Mouse (Mus musculus) midbrain, embryonic 10.5 days (tissue): ENCODE results near the gene Ctsj. TPM values are rescaled to one million over a fixed set of nuclear protein-coding genes. Genes with fewer than 3 reads are reported as not detected.
"Not testable (repeated sequence)": the region's sequence is repeated elsewhere in the genome, so short reads cannot be mapped to it uniquely, and the experiment has no call there.

Source experiments
- DNase-seq: peaks from one replicate; pipeline ENCODE4 v3.0.0-alpha.2; 2017; ENCODE audit warnings: low spot score
- H3K27ac ChIP-seq: fragments of 300-500 bp; sonication (generic); replicated peaks from 2 replicates; pipeline ENCODE4 v1.5.1; 2016; ENCODE audit warnings: mild to moderate bottlenecking
- H3K27me3 ChIP-seq: fragments of 300-500 bp; sonication (generic); 2 replicates; pipeline ENCODE4 v1.6.1; 2016; ENCODE audit warnings: low read depth, mild to moderate bottlenecking; ENCODE audit not compliant: poor library complexity, severe bottlenecking
- H3K36me3 ChIP-seq: fragments of 300-500 bp; sonication (generic); 2 replicates; pipeline ENCODE4 v1.6.1; 2016; ENCODE audit warnings: mild to moderate bottlenecking, moderate library complexity
- H3K4me1 ChIP-seq: fragments of 300-500 bp; sonication (generic); 2 replicates; pipeline ENCODE4 v1.6.1; 2016
- H3K4me3 ChIP-seq: fragments of 300-500 bp; sonication (generic); 2 replicates; pipeline ENCODE4 v1.5.1; 2016; ENCODE audit warnings: mild to moderate bottlenecking, moderate library complexity
- H3K9me3 ChIP-seq: fragments of 300-500 bp; sonication (generic); replicated peaks from 2 replicates; pipeline ENCODE4 v1.6.1; 2016; ENCODE audit warnings: mild to moderate bottlenecking
- WGBS: fragments of 180-500 bp; shearing (Covaris S2); methylation state at CpG from one replicate; pipeline ENCODE4 v1.1.7; 2016; 5-methylcytosine and 5-hydroxymethylcytosine counted together
- polyA plus RNA-seq: library from polyadenylated mRNA; unstranded; fragments of >200 nt; fragmentation: Nextera tagmentation; extraction: Ambion mirVana; gene quantifications from 2 replicates; pipeline ENCODE4 v1.2.1, GENCODE M21; 2016

Ctsj gene
- not detected in 2 replicates for polyA plus RNA-seq

GRCm38 (mm10) chr13:61005859-61006258, at the start of gene Ctsj:
Ctsj (minus strand) TSS chr13:61005959.
- Histone ChIP-seq H3K9me3 (peaks cover 73% of the 10 kb centered on the region), H3K4me3 (no peak within 1 kb of the TSS), H3K27ac (no peak within 1 kb of the TSS), H3K27me3 (no peaks in the 10 kb centered on the region), H3K4me1 (no peaks in the 10 kb centered on the region), H3K36me3 (no peaks in the 10 kb centered on the region)
- WGBS = 72% methylated on average over 3 of the region's 3 CpGs
- DNase-seq = no peak

DNA sequence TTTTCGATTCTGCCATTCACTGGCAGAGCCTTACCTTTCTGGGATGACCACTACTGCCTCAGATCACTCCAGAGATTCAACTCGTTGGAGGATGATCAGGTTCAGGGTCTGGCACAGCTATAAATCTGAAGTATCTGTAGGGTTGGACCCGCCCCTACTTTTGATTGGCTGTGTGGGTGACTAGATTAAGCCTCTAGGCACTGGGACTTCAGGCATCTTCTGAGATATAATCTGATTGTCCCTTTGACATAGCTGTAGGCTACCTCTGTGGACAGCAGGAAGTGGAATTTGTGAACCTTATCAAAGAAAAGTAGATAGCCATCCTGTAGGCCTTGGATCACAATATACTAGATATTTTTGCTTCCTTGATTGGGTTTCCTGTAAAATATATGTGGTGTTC, 34.8 kb upstream of the Ctsj start, which contains the start of gene Ctsq:
Gene Ctsq (minus strand): TSS at position 101 of the 400 bp plus-strand sequence.
- Histone ChIP-seq H3K27ac (no peak within 1 kb of the TSS), H3K36me3 (no peaks in the 10 kb centered on the region), H3K27me3 (no peaks in the 10 kb centered on the region), H3K4me1 (no peaks in the 10 kb centered on the region), H3K9me3 (peaks cover 54% of the 10 kb centered on the region), H3K4me3 (no peak within 1 kb of the TSS)
- 62% methylated on average over 3 of the region's 3 CpGs for WGBS
- no peak for DNase-seq

DNA sequence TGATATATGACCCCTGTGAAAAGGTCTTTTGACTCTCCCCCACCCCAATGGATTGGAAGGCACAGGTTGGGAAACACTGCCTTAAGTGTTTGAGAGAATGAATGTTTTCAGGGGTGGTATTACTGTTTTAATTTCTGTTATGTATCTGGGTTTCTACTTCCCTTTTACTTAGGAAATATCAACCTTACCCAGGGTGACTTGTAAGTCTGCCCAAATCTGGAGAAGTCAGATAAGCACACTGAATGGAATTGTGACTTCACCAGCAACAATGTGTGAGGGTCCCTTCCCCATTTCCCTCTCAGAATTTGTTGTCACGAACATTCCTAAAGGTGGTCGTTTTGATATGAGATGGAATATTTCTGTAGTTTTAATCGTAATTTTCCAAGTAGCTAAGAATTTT, 17.0 kb upstream of the Ctsj start:
- no peaks in the 10 kb centered on the region for H3K27me3 ChIP-seq
- 86% methylated on average over 3 of the region's 3 CpGs for whole genome bisulfite sequencing

DNA sequence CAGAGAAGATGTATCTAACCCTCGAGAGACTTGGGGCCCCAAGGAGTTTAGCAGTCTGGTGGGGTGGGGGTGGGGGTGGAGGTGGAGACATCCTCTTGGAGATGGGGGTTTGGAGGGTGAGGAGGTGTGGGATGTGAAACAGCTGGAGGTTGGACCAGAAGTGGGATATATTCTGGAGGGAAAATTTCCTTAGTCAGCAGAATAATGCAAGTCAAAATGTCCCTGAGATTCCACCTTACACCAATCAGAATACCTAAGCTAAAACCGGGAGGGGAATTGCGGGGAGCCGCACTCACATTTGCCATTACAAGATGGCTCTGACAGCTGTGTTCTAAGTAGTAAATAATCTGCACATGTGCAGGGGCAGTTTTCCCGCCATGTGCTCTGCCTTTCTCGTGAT, 16.1 kb upstream of the Ctsj start:
- no peak for DNase-seq
- Histone ChIP-seq H3K4me1 (no peaks in the 10 kb centered on the region), H3K27ac (no peak overlapping the region), H3K27me3 (no peaks in the 10 kb centered on the region), H3K4me3 (no peak overlapping the region), H3K9me3 (peaks cover 67% of the 10 kb centered on the region), H3K36me3 (no peaks in the 10 kb centered on the region)
- WGBS = 84% methylated on average over 6 of the region's 6 CpGs

More for the DNA sequence above, 17.0 kb upstream of the Ctsj start:
- H3K4me1 ChIP-seq = no peaks in the 10 kb centered on the region
- H3K27ac ChIP-seq = no peak overlapping the region
- peaks cover 65% of the 10 kb centered on the region for H3K9me3 ChIP-seq
- no peak for DNase-seq
- no peak overlapping the region for H3K4me3 ChIP-seq
- no peaks in the 10 kb centered on the region for H3K36me3 ChIP-seq

- Histone ChIP-seq H3K36me3 (no peaks in the 10 kb centered on the region), H3K4me3 (no peak overlapping the region), H3K27ac (no peak overlapping the region), H3K4me1 (no peaks in the 10 kb centered on the region), H3K27me3 (no peaks in the 10 kb centered on the region), H3K9me3 (peaks cover 69% of the 10 kb centered on the region)
- DNase-seq = no peak
- WGBS = 81% methylated on average over 4 of the region's 4 CpGs
These were observed 4.4 kb upstream of the Ctsj start for GRCm38 (mm10) chr13:61010171-61010570.

DNA sequence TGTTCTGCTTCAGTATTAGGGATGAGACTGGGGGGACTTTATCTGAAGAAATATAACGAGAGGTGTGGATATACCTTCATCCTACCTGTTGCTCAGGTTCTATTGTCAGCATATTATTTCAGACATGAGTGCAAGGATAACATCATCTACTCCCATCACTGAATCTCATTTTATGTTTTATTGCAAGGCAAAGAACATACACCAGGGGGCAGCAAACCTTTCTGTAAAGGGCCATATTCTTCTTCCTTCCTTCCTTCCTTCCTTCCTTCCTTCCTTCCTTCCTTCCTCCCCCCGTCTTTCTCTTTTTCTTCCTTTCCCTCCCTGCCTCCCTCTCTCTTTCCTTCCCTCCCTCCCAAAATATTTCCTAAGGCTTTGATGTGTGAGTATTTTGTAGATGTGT, 8.2 kb downstream of the Ctsj start:
- 57% methylated on average over 2 of the region's 2 CpGs for WGBS

DNA sequence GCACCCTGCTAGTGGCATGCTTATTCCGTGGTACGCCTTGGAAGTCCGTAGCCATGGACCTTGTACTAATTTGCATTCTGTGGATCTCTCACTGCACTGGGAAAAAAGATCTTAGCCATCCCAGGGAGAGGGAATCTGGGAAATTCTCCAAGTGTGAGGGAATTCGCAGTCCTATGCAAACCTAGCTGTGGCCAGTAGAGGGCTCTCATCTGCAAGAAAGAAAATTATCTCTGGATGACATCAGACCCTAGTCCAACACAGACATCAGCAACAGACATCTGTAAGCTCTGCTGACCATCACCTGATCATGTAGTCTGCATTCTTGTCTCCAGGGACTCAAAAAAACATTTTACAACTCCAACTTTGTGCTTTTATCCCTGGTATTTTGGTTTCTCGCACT, 18.8 kb downstream of the Ctsj start:
- 75% methylated on average over 4 of the region's 5 CpGs for WGBS
- not testable (repeated sequence) for DNase-seq

More for the DNA sequence above, 8.2 kb downstream of the Ctsj start:
- no peaks in the 10 kb centered on the region for H3K36me3 ChIP-seq
- no peaks in the 10 kb centered on the region for H3K4me1 ChIP-seq
- no peak overlapping the region for H3K4me3 ChIP-seq
- DNase-seq = no peak
- peaks cover 51% of the 10 kb centered on the region for H3K9me3 ChIP-seq
- H3K27ac ChIP-seq = no peak overlapping the region
- H3K27me3 ChIP-seq = no peaks in the 10 kb centered on the region

GRCm38 (mm10) chr13:60972319-60972718, 33.4 kb downstream of the Ctsj start:
- DNase-seq, H3K36me3 ChIP-seq, H3K27ac ChIP-seq, H3K4me3 ChIP-seq, H3K27me3 ChIP-seq, H3K4me1 ChIP-seq, H3K9me3 ChIP-seq: not testable (repeated sequence)
- WGBS = 61% methylated on average over 4 of the region's 4 CpGs

More for the DNA sequence above, 18.8 kb downstream of the Ctsj start:
- H3K27ac ChIP-seq, H3K4me1 ChIP-seq, H3K27me3 ChIP-seq, H3K36me3 ChIP-seq, H3K4me3 ChIP-seq, H3K9me3 ChIP-seq: not testable (repeated sequence)

- 32% methylated on average over 5 of the region's 5 CpGs for WGBS
- not testable (repeated sequence) for H3K27me3 ChIP-seq, H3K27ac ChIP-seq, H3K4me3 ChIP-seq, H3K4me1 ChIP-seq, H3K36me3 ChIP-seq, DNase-seq
- peaks cover 29% of the 10 kb centered on the region for H3K9me3 ChIP-seq
These were observed 41.8 kb downstream of the Ctsj start for GRCm38 (mm10) chr13:60963985-60964384.

DNA sequence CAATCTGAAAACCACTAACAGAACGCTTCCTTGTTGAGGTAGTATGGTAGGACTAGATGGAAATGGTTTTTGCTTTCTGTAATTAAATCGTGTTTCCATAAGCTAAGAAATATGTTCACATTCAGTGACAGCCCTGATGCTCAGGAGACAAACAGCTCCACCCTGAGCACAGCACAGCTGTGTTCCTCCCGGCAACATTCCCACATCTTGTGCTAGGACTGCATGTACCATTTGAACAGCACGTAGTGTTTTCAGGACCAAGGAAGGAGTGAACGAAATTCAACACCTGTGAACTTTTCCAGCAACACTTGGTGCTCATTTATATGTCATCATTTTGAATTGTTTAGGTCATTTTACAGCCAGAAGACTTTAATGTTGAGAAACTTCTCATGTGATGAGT, 44.1 kb downstream of the Ctsj start:
- DNase-seq = no peak
- no peaks in the 10 kb centered on the region for H3K36me3 ChIP-seq
- WGBS = 68% methylated on average over 5 of the region's 5 CpGs

More for the DNA sequence above, 44.1 kb downstream of the Ctsj start:
- Histone ChIP-seq H3K27ac (no peak overlapping the region), H3K9me3 (peaks cover 48% of the 10 kb centered on the region), H3K4me1 (no peaks in the 10 kb centered on the region), H3K4me3 (no peak overlapping the region), H3K27me3 (no peaks in the 10 kb centered on the region)

Other genes with a start within 250 kb of the Ctsj start
- gene BC051665, start 219.6 kb downstream of the Ctsj start, polyA plus RNA-seq = not detected in 2 replicates
- not detected in 2 replicates for gene Ctsll3, start 203.1 kb downstream of the Ctsj start, polyA plus RNA-seq
- gene 4930486L24Rik, start 141.5 kb downstream of the Ctsj start, polyA plus RNA-seq = 0.14 TPM in 1 of 2 replicates, not detected in the other
- gene Gm49392, start 109.1 kb downstream of the Ctsj start, polyA plus RNA-seq = not detected in 2 replicates
- 1.1 and 1.6 TPM in 2 replicates for gene Ctla2b, start 108.5 kb downstream of the Ctsj start, polyA plus RNA-seq
- gene Tpbpb, start 101.1 kb downstream of the Ctsj start, polyA plus RNA-seq = not detected in 2 replicates
- not detected in 2 replicates for gene Gm49393, start 70.4 kb downstream of the Ctsj start, polyA plus RNA-seq
- gene Gm49391, start 69.4 kb downstream of the Ctsj start, polyA plus RNA-seq = 0.70 and 0.79 TPM in 2 replicates
- gene Ctla2a, start 69.3 kb downstream of the Ctsj start, polyA plus RNA-seq = 12.1 and 13.5 TPM in 2 replicates
- gene Tpbpa, start 64.0 kb downstream of the Ctsj start, polyA plus RNA-seq = not detected in 2 replicates
- gene Ctsq, start 34.7 kb upstream of the Ctsj start, polyA plus RNA-seq = not detected in 2 replicates
- gene Ctsr, start 158.3 kb upstream of the Ctsj start, polyA plus RNA-seq = not detected in 2 replicates
- not detected in 2 replicates for gene Cts6, start 197.5 kb upstream of the Ctsj start, polyA plus RNA-seq
- not detected in 2 replicates for gene Cts8, start 249.4 kb upstream of the Ctsj start, polyA plus RNA-seq